Comparison of ENCODE assay signal across 8 mouse cellular contexts in the genomic region with DNA sequence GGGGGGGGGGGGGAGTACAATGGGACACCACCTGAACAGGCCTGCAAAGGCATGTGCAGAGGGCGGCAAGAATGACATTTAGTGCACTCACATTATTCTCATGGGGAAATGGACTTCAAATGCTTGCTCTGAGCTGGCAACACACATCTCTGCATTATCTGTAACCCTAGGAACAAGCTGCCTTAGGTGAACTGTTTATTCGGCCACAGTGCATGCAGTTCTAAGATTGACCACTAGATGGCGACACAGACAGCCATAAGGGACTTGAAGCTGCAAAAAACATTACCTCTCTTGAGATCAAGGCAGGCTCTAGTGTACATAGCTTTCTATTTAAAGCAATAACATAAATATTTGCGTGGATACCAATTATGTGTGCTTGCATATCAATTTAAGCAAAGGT. TPM values are rescaled to one million over a fixed set of nuclear protein-coding genes. Genes with fewer than 3 reads are reported as not detected.
DNase-seq lines count a peak whose midpoint lies in the region; ATAC-seq lines count a peak whose summit lies in the region.

No protein-coding gene starts in this region.

- ATAC-seq in monocyte, adult 5-6 weeks (replicated peaks; ENCODE audit: insufficient number of reproducible peaks, low FRiP score, low TSS enrichment, poor library complexity, severe bottlenecking), result peak; percentile 52

- intact Hi-C loops in gastrocnemius, postnatal 14 days (cut with DNase I; ENCODE audit: low total_unique reads), result no loop called here
- intact Hi-C loops in left cerebral cortex, postnatal 4 days (cut with DNase I), result loop anchor here (5.0 kb wide), 1 partner anchor 426 kb away; no protein-coding TSS in a partner anchor

- H3K36me3 ChIP-seq in splenic B cell, adult 2 months (ENCODE audit: control insufficient read depth, insufficient read depth, low read length, poor library complexity, severe bottlenecking), result no peaks in the 10 kb centered on the region

- H3K27me3 ChIP-seq in splenic B cell, adult 2 months (ENCODE audit: control insufficient read depth, insufficient read depth, low read length, poor library complexity, severe bottlenecking), result no peaks in the 10 kb centered on the region

- peak; percentile 94 for DNase-seq in 416B (ENCODE audit: low read depth)
- DNase-seq in adrenal gland, adult 18-20 months (ENCODE audit: low spot score in 2 of 2), result peak; percentile 80 to 84
- peak; percentile 94 for DNase-seq in embryo, embryonic 10 days (ENCODE audit: low spot score)
- DNase-seq in gastrocnemius, postnatal 14 days, result peak; percentile 65
- peak; percentile 86 for DNase-seq in kidney, adult 18-20 months
- DNase-seq in left cerebral cortex, postnatal 4 days, result peak; percentile 84
- DNase-seq in splenic B cell, adult 2 months (ENCODE audit: low read depth, low spot score), result peak; percentile 92

RNA-seq across cellular contexts. Expression of gene Coro2a, which starts 9.2 kb away (rescaled TPM):
- total RNA-seq in adrenal gland, adult 18-20 months (2021), result 1 to 10 TPM; 2.1 to 2.6 TPM
- under 1 TPM; 0.27 to 0.66 TPM for total RNA-seq in gastrocnemius, postnatal 14 days (2021)
- total RNA-seq in left cerebral cortex, postnatal 4 days (2021), result 10 to 100 TPM; 37.9 to 39.9 TPM
- total RNA-seq in monocyte, adult 5-6 weeks (2017), result 25.5 to 68.9 TPM (median 29.6 TPM) in 3 replicates

RNA-seq across cellular contexts. Expression of gene Tbc1d2, which starts 38.8 kb away (rescaled TPM):
- 1 to 10 TPM; 1.4 to 3.3 TPM for total RNA-seq in adrenal gland, adult 18-20 months (2021)
- 1 to 10 TPM; 1.1 TPM for total RNA-seq in gastrocnemius, postnatal 14 days (2021)
- 1 to 10 TPM; 1.3 to 1.4 TPM for total RNA-seq in left cerebral cortex, postnatal 4 days (2021)
- total RNA-seq in monocyte, adult 5-6 weeks (2017), result 0.75 to 1.4 TPM (median 0.87 TPM) in 3 replicates

Comparison
In these comparisons a context has a peak if more than half of its experiments do, and no peak if none do; other contexts are left out.
1. Peak in every context shown above with its lines: DNase-seq and ATAC-seq.